Mouse (Mus musculus): Measurements from ENCODE around the gene Mnd1.

DNA sequence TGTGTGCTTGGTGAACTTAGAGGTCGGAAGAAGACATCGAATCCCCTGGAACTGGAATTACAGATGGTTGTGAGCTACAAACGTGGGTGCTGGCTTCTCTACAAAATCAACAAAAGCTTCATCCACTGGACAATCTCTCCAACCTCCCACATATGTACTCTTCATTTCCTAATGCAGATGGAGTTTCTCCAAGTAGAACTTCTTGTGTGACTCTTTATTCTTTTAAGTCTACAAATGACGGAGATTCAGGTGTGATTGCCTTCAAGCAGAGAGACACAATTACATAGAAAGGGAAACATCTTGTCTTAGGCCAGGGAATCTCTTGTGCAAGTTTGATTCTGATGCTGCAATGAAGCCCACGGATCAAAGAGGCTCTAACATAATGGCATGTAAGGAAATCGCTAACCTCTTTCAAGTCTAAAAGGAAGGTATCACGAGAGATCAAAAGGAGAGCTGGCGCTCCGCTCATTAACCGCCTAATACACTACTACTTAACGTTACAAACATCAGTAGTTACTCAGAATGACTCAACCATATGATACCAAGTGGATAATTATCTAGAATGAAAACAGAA, 18.1 kb upstream of the Mnd1 start, which contains the start of gene Gm6525:
- TF ChIP-seq CTCF (IDR thresholded peaks at IDR 0.05) (no peak), EP300 (IDR thresholded peaks at IDR 0.05; ENCODE audit: insufficient read depth, low read depth, low read length) (no peak)

All from heart, adult 2 months (tissue).